Mouse (Mus musculus) spleen, postnatal 36 days (tissue): ENCODE results near the gene Gm17018.

Experiments used
- DNase-seq, 2 experiments: peaks; one replicate each; pipeline ENCODE4 v3.0.0; 2022; ENCODE audit warnings: low spot score in 2 of 2, mixed read lengths in 1 of 2

Gene Gm17018

GRCm38 (mm10) chr19:45622144-45622543 is 61.7 kb downstream of the Gm17018 start:
- DNase-seq = no peak

DNA sequence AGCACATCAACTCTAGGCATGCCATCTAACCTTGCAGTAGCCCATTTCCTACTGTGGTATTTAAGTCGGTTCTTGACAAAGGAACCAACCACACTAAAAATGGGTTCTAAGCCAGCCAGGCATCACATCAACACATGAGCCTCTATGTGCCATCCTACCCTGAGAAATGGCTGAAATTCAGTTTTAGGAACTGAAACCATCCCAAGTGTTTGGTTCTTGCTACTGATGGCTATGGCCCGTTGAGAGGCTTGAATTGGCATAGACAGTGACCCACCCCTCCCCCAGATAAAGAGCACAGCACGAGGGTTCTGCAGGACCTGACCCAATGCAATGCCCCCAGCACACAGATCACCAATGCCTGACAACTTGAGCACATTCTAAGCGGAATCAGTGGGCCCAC is 63.3 kb downstream of the Gm17018 start:
- peak; percentile 22 to 28 for DNase-seq

DNA sequence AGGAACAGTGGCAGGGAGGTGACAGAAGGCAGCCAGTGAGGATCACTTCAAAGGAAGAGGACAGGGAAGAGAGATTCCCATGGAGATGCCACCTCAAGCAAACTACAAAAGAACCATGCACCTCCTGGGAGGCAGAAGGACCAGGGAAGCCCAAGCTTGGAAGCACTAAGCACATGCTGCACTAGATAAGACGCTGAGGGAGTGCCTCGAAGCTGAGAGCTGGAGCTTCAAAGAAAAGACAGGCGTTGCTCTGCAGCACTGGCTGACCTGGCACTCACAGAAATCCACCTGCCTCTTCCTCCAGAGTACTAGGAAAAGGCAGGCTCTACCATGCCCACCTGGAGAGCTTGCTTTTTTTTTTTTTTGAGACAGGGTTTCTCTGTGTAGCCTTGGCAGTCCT is 66.6 kb downstream of the Gm17018 start:
- no peak for DNase-seq

DNA sequence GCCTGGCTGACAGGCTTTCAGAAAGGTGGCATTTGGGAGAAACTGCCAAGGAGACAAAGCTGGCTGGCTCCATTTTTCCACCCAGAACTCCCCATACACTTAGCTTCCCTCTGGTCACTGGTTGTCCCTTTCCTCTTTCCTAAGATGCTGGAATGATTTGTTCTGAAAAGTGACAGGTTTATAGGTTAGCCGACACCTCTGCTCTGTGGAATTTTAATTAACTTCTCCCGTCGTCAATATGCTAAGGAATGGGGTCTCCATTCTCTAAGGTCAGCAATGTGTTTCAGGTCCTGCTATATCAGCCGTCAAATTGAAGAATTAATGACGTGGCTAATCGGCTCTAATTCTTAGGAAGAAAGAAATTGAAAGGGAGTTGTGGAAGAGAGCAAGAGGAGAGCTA is 68.2 kb downstream of the Gm17018 start:
- no peak for DNase-seq

GRCm38 (mm10) chr19:45629219-45629618 is 68.8 kb downstream of the Gm17018 start:
- DNase-seq = peak in 1 of 2 experiments; percentile 15
